ENCODE assay signal across 11 mouse cellular contexts in genomic region chr2:49727686-49728085, GRCm38 (mm10). TPM values are rescaled to one million over a fixed set of nuclear protein-coding genes. Genes with fewer than 3 reads are reported as not detected.
A peak's percentile ranks its signal among the peaks of the same experiment; 100 is the strongest.
DNase-seq lines count a peak whose midpoint lies in the region; ATAC-seq and TF ChIP-seq lines count a peak whose summit lies in the region.
"Had no signal": no experiment of that assay in that cellular context is flagged by ENCODE, and none has a peak within 500 bp of the region (broad histone marks: within the 10 kb centered on the region; RNA-seq: fewer than 3 reads in every experiment).

No protein-coding gene starts in this region.

- no peaks in the 10 kb centered on the region for H3K36me3 ChIP-seq in CH12.LX (replicated peaks in 1 of 2; ENCODE audit: control insufficient read depth in 1 of 2, insufficient read depth in 1 of 2, low read length in 1 of 2)
- peaks cover 30% of the 10 kb centered on the region for H3K36me3 ChIP-seq in limb, embryonic 10.5 days
- H3K36me3 ChIP-seq in kidney, embryonic 16.5 days (ENCODE audit: insufficient read depth, low read length): no peaks in the 10 kb centered on the region

- no peak for TF ChIP-seq CTCF in CH12.LX (conservative IDR thresholded peaks at IDR 0.05 in 1 of 2, IDR thresholded peaks at IDR 0.05 in 1 of 2; ENCODE audit: low read depth in 2 of 2, low read length in 2 of 2)

- no peak for ATAC-seq in kidney, embryonic 16.5 days (ENCODE audit: low FRiP score, low TSS enrichment)

- peak overlapping the region; percentile 34; the same call in 1 of the 2 replicates for H3K9ac ChIP-seq in CH12.LX (ENCODE audit: insufficient read depth, low read depth)
- H3K9ac ChIP-seq in kidney, embryonic 16.5 days (replicated peaks; ENCODE audit: low read length): no peak overlapping the region
- H3K9ac ChIP-seq: neural tube, embryonic 13.5 days had no signal

- dilution Hi-C loops in CH12.LX (cut with MboI; ENCODE audit: extremely low pct_ligation_motif_present, extremely low pct_unique_long_range_greater_than_20kb, low sequenced_read_pairs): no loop called here

- in situ Hi-C loops in CH12.LX (cut with MboI; ENCODE audit: low pct_ligation_motif_present, low pct_unique_long_range_greater_than_20kb, low sequenced_read_pairs): loop anchor here (25.0 kb wide), 1 partner anchor 815 kb away; no protein-coding TSS in a partner anchor

- H3K4me1 ChIP-seq in CH12.LX (ENCODE audit: control insufficient read depth in 1 of 2, insufficient read depth in 2 of 2): peaks cover 7 to 54% of the 10 kb centered on the region in 2 experiments
- H3K4me1 ChIP-seq in limb, embryonic 10.5 days: peaks cover 64% of the 10 kb centered on the region
- peaks cover 4% of the 10 kb centered on the region; the same call in 1 of the 2 replicates for H3K4me1 ChIP-seq in kidney, embryonic 16.5 days (ENCODE audit: insufficient read depth, low read length)

- no peak for TF ChIP-seq POLR2A in CH12.LX (IDR thresholded peaks at IDR 0.05; ENCODE audit: low read depth, low read length)

- H3K27ac ChIP-seq in CH12.LX (ENCODE audit: insufficient read depth, low read depth): no peak overlapping the region
- H3K27ac ChIP-seq in limb, embryonic 10.5 days: peak overlapping the region; percentile 56; the same call in 1 of the 2 replicates
- H3K27ac ChIP-seq in kidney, embryonic 16.5 days (ENCODE audit: low read length): no peak overlapping the region
- H3K27ac ChIP-seq: hindbrain, embryonic 10.5 days had no signal

- TF ChIP-seq EP300 in CH12.LX (IDR thresholded peaks at IDR 0.05; ENCODE audit: low read length): no peak

- WGBS in limb, embryonic 10.5 days: 78% methylated on average over 4 of the region's 4 CpGs
- 80% methylated on average over 4 of the region's 4 CpGs for WGBS in kidney, embryonic 16.5 days

- H3K9me3 ChIP-seq in CH12.LX (replicated peaks; ENCODE audit: low read length): no peaks in the 10 kb centered on the region
- no peaks in the 10 kb centered on the region for H3K9me3 ChIP-seq in limb, embryonic 10.5 days (replicated peaks)
- H3K9me3 ChIP-seq in kidney, embryonic 16.5 days (ENCODE audit: low read length): no peaks in the 10 kb centered on the region
- H3K9me3 ChIP-seq: hindbrain, embryonic 10.5 days; neural tube, embryonic 13.5 days had no signal

- H3K27me3 ChIP-seq in CH12.LX (replicated peaks): no peaks in the 10 kb centered on the region
- H3K27me3 ChIP-seq in limb, embryonic 10.5 days (ENCODE audit: low read depth, poor library complexity, severe bottlenecking): no peaks in the 10 kb centered on the region
- H3K27me3 ChIP-seq in kidney, embryonic 16.5 days (ENCODE audit: insufficient read depth, low read length): no peaks in the 10 kb centered on the region
- H3K27me3 ChIP-seq: neural tube, embryonic 13.5 days had no signal

- peak overlapping the region; percentile 95 for H3K4me2 ChIP-seq in CH12.LX (ENCODE audit: insufficient read depth, low read depth, poor library complexity, severe bottlenecking)
- no peak overlapping the region for H3K4me2 ChIP-seq in kidney, embryonic 16.5 days (replicated peaks; ENCODE audit: low read depth, low read length)
- H3K4me2 ChIP-seq: neural tube, embryonic 13.5 days had no signal

- TF ChIP-seq RAD21 in CH12.LX (IDR thresholded peaks at IDR 0.05; ENCODE audit: low read depth, low read length): no peak

- intact Hi-C loops in left cerebral cortex, postnatal 36 days (cut with DNase I): loop anchor here (2.0 kb wide), 1 partner anchor 277 kb away; the partner anchor contains the start of gene Epc2

- DNase-seq in heart, adult 8-10 months (ENCODE audit: low spot score): peak; percentile 39
- DNase-seq in heart, postnatal 4 days: no peak
- DNase-seq in 416B (ENCODE audit: low read depth): peak; percentile 53
- no peak for DNase-seq in CH12.LX (ENCODE audit: extremely low read depth)
- DNase-seq in limb, embryonic 10.5 days (ENCODE audit: low spot score): no peak
- DNase-seq in left cerebral cortex, postnatal 36 days (ENCODE audit: low spot score in 2 of 2): no peak
- DNase-seq in urinary bladder, postnatal 10 days (ENCODE audit: low spot score): no peak

- H3K79me2 ChIP-seq in CH12.LX (replicated peaks; ENCODE audit: control insufficient read depth, extremely low read depth, insufficient read depth, poor library complexity, severe bottlenecking): no peaks in the 10 kb centered on the region

- H3K4me3 ChIP-seq in CH12.LX (replicated peaks in 1 of 3; ENCODE audit: low read depth in 2 of 3, low read length in 2 of 3, poor library complexity in 1 of 3): peak overlapping the region; percentile 3 to 33 (median 14)
- no peak overlapping the region for H3K4me3 ChIP-seq in limb, embryonic 10.5 days
- no peak overlapping the region for H3K4me3 ChIP-seq in kidney, embryonic 16.5 days (ENCODE audit: low read length)
- H3K4me3 ChIP-seq: hindbrain, embryonic 10.5 days; neural tube, embryonic 13.5 days had no signal

TF ChIP-seq in CH12.LX, 34 proteins besides CTCF, POLR2A, EP300 and RAD21:
- no peak for TF ChIP-seq UBTF (IDR thresholded peaks at IDR 0.05; ENCODE audit: low read depth, low read length)
- TF ChIP-seq ZMIZ1 (IDR thresholded peaks at IDR 0.05; ENCODE audit: low read depth, low read length): no peak
- TF ChIP-seq SMC3 (IDR thresholded peaks at IDR 0.05; ENCODE audit: low read depth, low read length): no peak
- no peak for TF ChIP-seq CHD2 (IDR thresholded peaks at IDR 0.05; ENCODE audit: low read length)
- TF ChIP-seq ETS1 (conservative IDR thresholded peaks at IDR 0.05; ENCODE audit: low read depth, low read length): peak; percentile 78
- TF ChIP-seq ZNF384 (IDR thresholded peaks at IDR 0.05; ENCODE audit: low read depth, low read length): peak; percentile 52
- no peak; the same call in 1 of the 2 replicates for TF ChIP-seq IRF4 (IDR thresholded peaks at IDR 0.05; ENCODE audit: low read depth, low read length)
- no peak for TF ChIP-seq RCOR1 (conservative IDR thresholded peaks at IDR 0.05; ENCODE audit: low read depth, low read length)
- no peak for TF ChIP-seq CHD1 (IDR thresholded peaks at IDR 0.05; ENCODE audit: low read depth, low read length)
- no peak for TF ChIP-seq MAX (IDR thresholded peaks at IDR 0.05; ENCODE audit: low read length)
- TF ChIP-seq TBP (conservative IDR thresholded peaks at IDR 0.05; ENCODE audit: low read depth, low read length): 0 out of 2 replicates have a peak, but pooled peaks have one; percentile 7
- TF ChIP-seq E2F4 (IDR thresholded peaks at IDR 0.05; ENCODE audit: insufficient replicate concordance, low read depth, low read length): no peak
- TF ChIP-seq JUND (conservative IDR thresholded peaks at IDR 0.05; ENCODE audit: low read depth, low read length): no peak

RNA-seq across cellular contexts. Expression of gene Lypd6b, which starts 59.8 kb away (rescaled TPM):
- total RNA-seq in heart, adult 8-10 months (2022): under 1 TPM in 2 of 4 experiments, not detected in 2; 0.11 to 0.12 TPM
- under 1 TPM; 0.23 to 0.24 TPM for total RNA-seq in heart, postnatal 4 days (2021)
- total RNA-seq in CH12.LX (2012; rRNA removed): 0.50 and 1.4 TPM in 2 replicates
- 0.09 and 0.15 TPM in 2 replicates for total RNA-seq in CH12.LX (2014; rRNA removed)
- not detected in 2 replicates for polyA plus RNA-seq in CH12.LX (2012; ENCODE audit: insufficient read length, low read depth)
- polyA plus RNA-seq in limb, embryonic 10.5 days (2016; fragmentation: Nextera tagmentation; extraction: Ambion mirVana): 3.8 and 3.9 TPM in 2 replicates
- 11.7 and 12.3 TPM in 2 replicates for polyA plus RNA-seq in kidney, embryonic 16.5 days (2015; fragmentation: Nextera tagmentation; extraction: Ambion mirVana)
- 1 to 10 TPM; 7.8 to 9.0 TPM for total RNA-seq in left cerebral cortex, postnatal 36 days (2021)
- total RNA-seq: megakaryocyte-erythroid progenitor cell, adult 5-6 weeks had no signal

Comparison
In these comparisons a context has a peak if more than half of its experiments do, and no peak if none do; other contexts are left out.
1. DNase-seq: peak in heart, adult 8-10 months (single experiment) and 416B (single experiment); none in heart, postnatal 4 days (single experiment), CH12.LX (single experiment), limb, embryonic 10.5 days (single experiment), left cerebral cortex, postnatal 36 days (0 of 2) and urinary bladder, postnatal 10 days (single experiment).
2. H3K4me3 ChIP-seq: peak in CH12.LX (3 of 3); none in limb, embryonic 10.5 days (single experiment) and kidney, embryonic 16.5 days (single experiment).